Mouse (Mus musculus): Measurements from ENCODE around the gene Pih1d2. TPM values are rescaled to one million over a fixed set of nuclear protein-coding genes. Genes with fewer than 3 reads are reported as not detected.

Gene Pih1d2
- polyA plus RNA-seq, 1 experiment from 2014 or later = 7.7 TPM

DNA sequence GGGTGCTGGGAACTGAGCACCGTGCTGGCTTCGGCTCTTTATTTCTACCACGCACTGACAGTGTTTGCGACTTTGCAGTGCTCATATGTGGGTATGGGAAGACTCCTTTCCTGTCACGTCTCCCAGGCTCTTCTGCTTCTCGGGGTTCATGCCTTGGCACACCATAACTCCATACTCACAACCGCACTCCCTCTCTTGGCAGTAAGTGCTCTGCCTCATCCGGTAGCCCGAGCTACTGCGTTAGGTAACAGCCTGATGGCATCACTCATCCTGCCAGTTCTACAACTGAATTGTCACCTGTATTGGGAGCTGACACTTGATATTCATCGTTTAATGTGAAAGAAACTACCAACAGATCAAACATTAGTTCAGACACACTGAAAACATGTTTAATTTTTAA lies 17.1 kb downstream of the Pih1d2 start:
- Histone ChIP-seq H3K9me3 (no peaks in the 10 kb centered on the region), H3K4me1 (no peaks in the 10 kb centered on the region), H3K36me3 (replicated peaks) (peaks cover 73% of the 10 kb centered on the region), H3K27ac (replicated peaks) (no peak overlapping the region), H3K4me3 (no peak overlapping the region), H3K27me3 (replicated peaks; ENCODE audit: low read depth, poor library complexity, severe bottlenecking) (no peaks in the 10 kb centered on the region)
- no peak for DNase-seq (ENCODE audit: low spot score)
- WGBS = 94% methylated on average over 11 of the region's 11 CpGs

GRCm38 (mm10) chr9:50646826-50647370 lies 29.8 kb downstream of the Pih1d2 start:
- H3K36me3 ChIP-seq (replicated peaks) = peaks cover 96% of the 10 kb centered on the region
- no peaks in the 10 kb centered on the region for H3K9me3 ChIP-seq
- 69% methylated on average over 10 of the region's 10 CpGs for WGBS
- no peak overlapping the region for H3K4me3 ChIP-seq
- H3K27me3 ChIP-seq (replicated peaks; ENCODE audit: low read depth, poor library complexity, severe bottlenecking) = no peaks in the 10 kb centered on the region
- no peak overlapping the region for H3K27ac ChIP-seq (replicated peaks)
- DNase-seq (ENCODE audit: low spot score) = no peak
- no peaks in the 10 kb centered on the region for H3K4me1 ChIP-seq

GRCm38 (mm10) chr9:50650503-50650902 lies 33.4 kb downstream of the Pih1d2 start:
- H3K27ac ChIP-seq (replicated peaks) = no peak overlapping the region
- 95% methylated on average over 10 of the region's 10 CpGs for WGBS
- no peaks in the 10 kb centered on the region for H3K9me3 ChIP-seq
- H3K4me3 ChIP-seq = no peak overlapping the region
- no peak for DNase-seq (ENCODE audit: low spot score)
- peaks cover 98% of the 10 kb centered on the region for H3K36me3 ChIP-seq (replicated peaks)
- no peaks in the 10 kb centered on the region for H3K4me1 ChIP-seq
- no peaks in the 10 kb centered on the region for H3K27me3 ChIP-seq (replicated peaks; ENCODE audit: low read depth, poor library complexity, severe bottlenecking)

- Histone ChIP-seq H3K36me3 (replicated peaks) (peaks cover 46% of the 10 kb centered on the region), H3K4me3 (peak overlapping the region; percentile 82), H3K27me3 (replicated peaks; ENCODE audit: low read depth, poor library complexity, severe bottlenecking) (no peaks in the 10 kb centered on the region), H3K4me1 (peaks cover 24% of the 10 kb centered on the region), H3K9me3 (no peaks in the 10 kb centered on the region), H3K27ac (replicated peaks) (peak overlapping the region; percentile 90)
- DNase-seq (ENCODE audit: low spot score) = no peak
- WGBS = 32% methylated on average over 5 of the region's 5 CpGs
Observed at GRCm38 (mm10) chr9:50658391-50658790, 41.3 kb downstream of the Pih1d2 start.

DNA sequence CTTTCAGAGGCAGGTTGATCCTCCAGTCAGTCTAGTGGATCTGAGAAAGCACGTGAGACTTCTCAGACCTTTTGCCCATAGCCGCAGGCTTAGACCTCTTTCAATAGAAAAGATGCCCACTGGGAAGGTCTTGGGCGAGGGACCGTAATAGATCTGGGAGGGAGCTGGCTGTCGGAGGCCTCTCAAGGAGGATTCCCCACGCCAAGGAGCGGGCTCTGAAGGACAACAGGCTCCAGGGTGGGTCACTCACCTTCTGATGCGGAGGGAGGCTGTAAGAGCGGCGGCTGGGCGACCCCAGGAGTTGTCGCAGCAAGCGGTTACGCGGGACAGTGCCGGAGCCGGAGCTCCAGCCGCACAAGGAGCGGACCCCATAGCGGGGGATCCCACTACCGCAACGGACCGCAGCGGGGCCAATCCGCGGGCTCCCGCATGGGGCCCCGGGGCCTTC lies 41.8 kb downstream of the Pih1d2 start:
- WGBS = under 1% methylated on average over 28 of the region's 28 CpGs
- Histone ChIP-seq H3K27ac (replicated peaks) (peak overlapping the region; percentile 90), H3K9me3 (no peaks in the 10 kb centered on the region), H3K36me3 (replicated peaks) (peaks cover 45% of the 10 kb centered on the region), H3K27me3 (replicated peaks; ENCODE audit: low read depth, poor library complexity, severe bottlenecking) (no peaks in the 10 kb centered on the region), H3K4me3 (peak overlapping the region; percentile 82), H3K4me1 (peaks cover 24% of the 10 kb centered on the region)
- no peak for DNase-seq (ENCODE audit: low spot score)

- Histone ChIP-seq H3K27me3 (replicated peaks; ENCODE audit: low read depth, poor library complexity, severe bottlenecking) (no peaks in the 10 kb centered on the region), H3K27ac (replicated peaks) (peak within 1 kb of the TSS; percentile 90), H3K9me3 (no peaks in the 10 kb centered on the region), H3K4me3 (peak within 1 kb of the TSS; percentile 82), H3K4me1 (peaks cover 24% of the 10 kb centered on the region), H3K36me3 (replicated peaks) (peaks cover 45% of the 10 kb centered on the region)
- peak; percentile 92 for DNase-seq (ENCODE audit: low spot score)
- WGBS = under 1% methylated on average over 63 of the region's 63 CpGs
Observed at GRCm38 (mm10) chr9:50659392-50660217, 42.5 kb downstream of the Pih1d2 start, which contains the start of gene Dlat. Dlat (minus strand) TSS chr9:50659780.

DNA sequence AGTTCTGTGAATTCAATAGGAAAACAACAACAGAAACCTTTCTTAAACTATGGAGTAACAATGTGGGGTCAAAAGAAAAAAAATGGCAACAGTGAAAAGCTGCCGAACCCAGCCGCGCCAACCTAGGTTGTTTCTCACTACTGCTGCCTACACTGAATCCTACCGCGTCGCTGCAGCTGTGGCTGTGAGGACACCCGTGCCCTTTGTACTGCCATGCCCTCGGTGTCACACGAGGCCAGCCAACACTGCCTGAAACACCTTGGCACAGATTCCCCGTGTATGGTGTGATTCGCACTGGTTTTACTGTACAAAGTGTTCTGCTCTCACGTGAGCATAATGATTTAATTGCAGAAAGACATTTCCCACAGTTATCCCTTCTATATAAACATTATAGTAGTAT lies 43.3 kb downstream of the Pih1d2 start:
- Histone ChIP-seq H3K36me3 (replicated peaks) (peaks cover 45% of the 10 kb centered on the region), H3K27ac (replicated peaks) (no peak overlapping the region), H3K27me3 (replicated peaks; ENCODE audit: low read depth, poor library complexity, severe bottlenecking) (no peaks in the 10 kb centered on the region), H3K4me1 (peaks cover 24% of the 10 kb centered on the region), H3K9me3 (no peaks in the 10 kb centered on the region), H3K4me3 (peak overlapping the region; percentile 82)
- WGBS = 23% methylated on average over 12 of the region's 12 CpGs
- DNase-seq (ENCODE audit: low spot score) = peak; percentile 34

- H3K9me3 ChIP-seq = no peaks in the 10 kb centered on the region
- no peak overlapping the region for H3K27ac ChIP-seq (replicated peaks)
- 93% methylated on average over 5 of the region's 5 CpGs for WGBS
- peaks cover 8% of the 10 kb centered on the region for H3K4me1 ChIP-seq
- DNase-seq (ENCODE audit: low spot score) = no peak
- H3K36me3 ChIP-seq (replicated peaks) = peaks cover 65% of the 10 kb centered on the region
- no peaks in the 10 kb centered on the region for H3K27me3 ChIP-seq (replicated peaks; ENCODE audit: low read depth, poor library complexity, severe bottlenecking)
- no peak overlapping the region for H3K4me3 ChIP-seq
Observed at GRCm38 (mm10) chr9:50664826-50665225, 47.7 kb downstream of the Pih1d2 start.

GRCm38 (mm10) chr9:50666442-50666841 lies 49.3 kb downstream of the Pih1d2 start:
- Histone ChIP-seq H3K9me3 (no peaks in the 10 kb centered on the region), H3K36me3 (replicated peaks) (peaks cover 71% of the 10 kb centered on the region), H3K27ac (replicated peaks) (no peak overlapping the region), H3K27me3 (replicated peaks; ENCODE audit: low read depth, poor library complexity, severe bottlenecking) (no peaks in the 10 kb centered on the region), H3K4me3 (no peak overlapping the region), H3K4me1 (no peaks in the 10 kb centered on the region)
- no peak for DNase-seq (ENCODE audit: low spot score)
- WGBS = 90% methylated on average over 6 of the region's 6 CpGs

- WGBS = 83% methylated on average over 8 of the region's 8 CpGs
- no peak for DNase-seq (ENCODE audit: low spot score)
- Histone ChIP-seq H3K9me3 (no peaks in the 10 kb centered on the region), H3K27me3 (replicated peaks; ENCODE audit: low read depth, poor library complexity, severe bottlenecking) (no peaks in the 10 kb centered on the region), H3K4me1 (no peaks in the 10 kb centered on the region), H3K36me3 (replicated peaks) (peaks cover 73% of the 10 kb centered on the region), H3K4me3 (no peak overlapping the region), H3K27ac (replicated peaks) (no peak overlapping the region)
Observed at GRCm38 (mm10) chr9:50667579-50668498, 50.7 kb downstream of the Pih1d2 start.

DNA sequence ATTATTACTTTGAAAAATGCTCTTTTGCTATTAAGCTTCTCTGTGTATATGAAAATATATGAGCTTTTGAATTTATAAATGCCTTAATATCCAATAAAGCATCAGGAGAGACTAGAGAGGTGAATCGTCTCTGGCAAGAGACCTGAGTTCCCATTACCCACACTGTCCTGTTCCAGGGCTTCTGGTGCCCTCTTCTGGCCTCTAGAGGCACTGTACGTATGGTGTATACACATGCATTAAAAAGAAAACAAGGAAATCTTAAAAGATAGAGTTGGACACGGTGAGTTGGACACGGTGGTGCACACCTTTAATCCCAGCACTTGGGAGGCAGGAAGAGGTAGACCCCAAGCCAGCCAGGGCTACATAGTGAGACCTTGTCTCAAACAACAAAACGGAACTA lies 53.6 kb downstream of the Pih1d2 start:
- Histone ChIP-seq H3K4me3 (no peak overlapping the region), H3K4me1 (no peaks in the 10 kb centered on the region), H3K36me3 (replicated peaks) (peaks cover 63% of the 10 kb centered on the region), H3K9me3 (no peaks in the 10 kb centered on the region), H3K27me3 (replicated peaks; ENCODE audit: low read depth, poor library complexity, severe bottlenecking) (no peaks in the 10 kb centered on the region), H3K27ac (replicated peaks) (no peak overlapping the region)
- peak; percentile 34 for DNase-seq (ENCODE audit: low spot score)
- 40% methylated on average over 5 of the region's 5 CpGs for WGBS
